8 mouse cellular contexts compared by ENCODE assay signal in the genomic region with DNA sequence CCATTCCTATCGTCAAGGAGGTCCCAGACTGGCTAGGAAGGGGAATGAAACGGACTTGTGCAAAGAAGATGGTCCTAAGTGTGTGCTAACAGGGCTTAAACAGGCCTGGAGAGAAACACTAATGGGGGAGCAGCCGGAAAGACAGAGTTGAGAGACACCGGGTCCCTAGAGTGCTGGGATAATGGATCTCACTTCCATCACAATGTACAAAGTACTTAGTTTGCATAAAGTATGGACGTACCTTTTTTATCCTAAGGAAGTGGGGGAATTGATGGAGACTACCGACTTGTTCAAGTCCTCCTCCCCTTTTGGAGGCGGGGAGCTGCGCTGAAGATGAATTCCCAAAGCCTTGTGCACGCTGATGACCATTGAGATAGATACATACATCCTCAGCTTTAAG. TPM values are rescaled to one million over a fixed set of nuclear protein-coding genes. Genes with fewer than 3 reads are reported as not detected.
DNase-seq lines count a peak whose midpoint lies in the region; ATAC-seq and TF ChIP-seq lines count a peak whose summit lies in the region.
"Had no signal": no experiment of that assay in that cellular context is flagged by ENCODE, and none has a peak within 500 bp of the region (broad histone marks: within the 10 kb centered on the region; RNA-seq: fewer than 3 reads in every experiment).

No protein-coding gene starts in this region.

- TF ChIP-seq CTCF in liver, adult 2 months (IDR thresholded peaks at IDR 0.05; ENCODE audit: low read depth, low read length): no peak
- TF ChIP-seq CTCF in small intestine, adult 2 months (IDR thresholded peaks at IDR 0.05; ENCODE audit: extremely low read depth, insufficient read length, insufficient replicate concordance, low read depth, low read length): no peak

- H3K27me3 ChIP-seq in liver, adult 2 months (ENCODE audit: control insufficient read depth, insufficient read depth, low read length): no peaks in the 10 kb centered on the region
- H3K27me3 ChIP-seq in forebrain, embryonic 12.5 days: peaks cover 48% of the 10 kb centered on the region
- H3K27me3 ChIP-seq in limb, embryonic 10.5 days (ENCODE audit: low read depth, poor library complexity, severe bottlenecking): peaks cover 67% of the 10 kb centered on the region
- H3K27me3 ChIP-seq in small intestine, adult 2 months (ENCODE audit: control insufficient read depth, insufficient read depth, low read length): no peaks in the 10 kb centered on the region

- WGBS in liver, adult 2 months: 72% methylated on average over 9 of the region's 9 CpGs
- 15% methylated on average over 9 of the region's 9 CpGs for whole genome bisulfite sequencing in forebrain, embryonic 12.5 days
- WGBS in limb, embryonic 10.5 days: 17% methylated on average over 9 of the region's 9 CpGs
- WGBS in small intestine, adult 2 months: 70% methylated on average over 9 of the region's 9 CpGs

- 0 out of 2 replicates have a peak overlapping the region, but pooled peaks have one; percentile 65 for H3K27ac ChIP-seq in liver, adult 2 months (replicated peaks; ENCODE audit: insufficient read depth, low read depth, low read length)
- H3K27ac ChIP-seq in forebrain, embryonic 12.5 days: no peak overlapping the region
- H3K27ac ChIP-seq in limb, embryonic 10.5 days: no peak overlapping the region
- peak overlapping the region; percentile 88 for H3K27ac ChIP-seq in small intestine, adult 2 months (ENCODE audit: insufficient read depth, low read depth, low read length)

- no peaks in the 10 kb centered on the region for H3K36me3 ChIP-seq in liver, adult 2 months (ENCODE audit: control insufficient read depth, insufficient read depth, low read length)
- H3K36me3 ChIP-seq in forebrain, embryonic 12.5 days (replicated peaks): no peaks in the 10 kb centered on the region
- no peaks in the 10 kb centered on the region for H3K36me3 ChIP-seq in limb, embryonic 10.5 days
- no peaks in the 10 kb centered on the region for H3K36me3 ChIP-seq in small intestine, adult 2 months (ENCODE audit: control insufficient read depth, insufficient read depth, low read length)

- H3K4me3 ChIP-seq in liver, adult 2 months (ENCODE audit: insufficient read depth, low read depth, low read length): peak overlapping the region; percentile 88; the same call in 1 of the 2 replicates
- H3K4me3 ChIP-seq in forebrain, embryonic 12.5 days (replicated peaks): peak overlapping the region; percentile 69
- H3K4me3 ChIP-seq in limb, embryonic 10.5 days: peak overlapping the region; percentile 72
- peak overlapping the region; percentile 47 for H3K4me3 ChIP-seq in small intestine, adult 2 months (ENCODE audit: low read depth, low read length)

- peak overlapping the region; percentile 90 for H3K4me2 ChIP-seq in forebrain, embryonic 12.5 days

- DNase-seq in liver, adult 2 months (ENCODE audit: extremely low read depth, low read depth, low spot score): no peak
- DNase-seq in liver: no peak
- no peak for DNase-seq in limb, embryonic 10.5 days (ENCODE audit: low spot score)
- DNase-seq in thymus, postnatal 0 days (ENCODE audit: low spot score): no peak
- no peak for DNase-seq in ovary, postnatal 10 days (ENCODE audit: low spot score)

- TF ChIP-seq POLR2A in liver, adult 2 months (IDR thresholded peaks at IDR 0.05; ENCODE audit: extremely low read depth, insufficient read depth, low read length): no peak
- TF ChIP-seq POLR2A in small intestine, adult 2 months (IDR thresholded peaks at IDR 0.05; ENCODE audit: low read depth, low read length): no peak

- no peaks in the 10 kb centered on the region for H3K9me3 ChIP-seq in forebrain, embryonic 12.5 days
- H3K9me3 ChIP-seq in limb, embryonic 10.5 days (replicated peaks): no peaks in the 10 kb centered on the region

- peak overlapping the region; percentile 2; the same call in 1 of the 2 replicates for H3K9ac ChIP-seq in liver, adult 2 months (ENCODE audit: low read depth, low read length)
- H3K9ac ChIP-seq in forebrain, embryonic 12.5 days: peak overlapping the region; percentile 70; the same call in 1 of the 2 replicates

- no peak for ATAC-seq in forebrain, embryonic 12.5 days (ENCODE audit: low FRiP score)

- no peaks in the 10 kb centered on the region for H3K79me2 ChIP-seq in liver, adult 2 months (ENCODE audit: control insufficient read depth, insufficient read depth, low read length)

- peaks cover 4% of the 10 kb centered on the region; the same call in 1 of the 2 replicates for H3K4me1 ChIP-seq in liver, adult 2 months (ENCODE audit: control insufficient read depth, insufficient read depth, low read length)
- peaks cover 20% of the 10 kb centered on the region for H3K4me1 ChIP-seq in forebrain, embryonic 12.5 days
- H3K4me1 ChIP-seq in limb, embryonic 10.5 days: peaks cover 36% of the 10 kb centered on the region
- peaks cover 37% of the 10 kb centered on the region for H3K4me1 ChIP-seq in small intestine, adult 2 months (ENCODE audit: control insufficient read depth, insufficient read depth, insufficient read length, low read length)

RNA-seq across cellular contexts. Expression of gene 6030445D17Rik, which starts 1.4 kb away (rescaled TPM):
- 0.07 and 0.18 TPM in 2 replicates for total RNA-seq in liver, adult 2 months (2014; rRNA removed)
- polyA plus RNA-seq in liver, adult 2 months (2012; rRNA removed): 0.11 and 0.15 TPM in 2 replicates
- polyA plus RNA-seq in forebrain, embryonic 12.5 days (2016; fragmentation: Nextera tagmentation; extraction: Ambion mirVana): 0.18 TPM in 1 of 2 replicates, not detected in the other
- polyA plus RNA-seq in limb, embryonic 10.5 days (2016; fragmentation: Nextera tagmentation; extraction: Ambion mirVana): 0.11 and 0.16 TPM in 2 replicates
- polyA plus RNA-seq in small intestine, adult 2 months (2012; rRNA removed): 0.24 and 1.1 TPM in 2 replicates
- polyA plus RNA-seq in thymus, postnatal 0 days (2015; fragmentation: Nextera tagmentation; extraction: Ambion mirVana): 0.16 and 0.21 TPM in 2 replicates

RNA-seq across cellular contexts. Expression of gene Luzp1, which starts 6.1 kb away (rescaled TPM):
- total RNA-seq in liver, adult 2 months (2014; rRNA removed): 6.8 and 8.1 TPM in 2 replicates
- 2.5 and 3.3 TPM in 2 replicates for polyA plus RNA-seq in liver, adult 2 months (2012; rRNA removed)
- polyA plus RNA-seq in forebrain, embryonic 12.5 days (2016; fragmentation: Nextera tagmentation; extraction: Ambion mirVana): 83.6 and 101 TPM in 2 replicates
- 151 and 152 TPM in 2 replicates for polyA plus RNA-seq in limb, embryonic 10.5 days (2016; fragmentation: Nextera tagmentation; extraction: Ambion mirVana)
- polyA plus RNA-seq in small intestine, adult 2 months (2012; rRNA removed): 6.6 and 18.0 TPM in 2 replicates
- polyA plus RNA-seq in thymus, postnatal 0 days (2015; fragmentation: Nextera tagmentation; extraction: Ambion mirVana): 34.0 and 36.0 TPM in 2 replicates

RNA-seq across cellular contexts. Expression of gene Htr1d, which starts 40.1 kb away (rescaled TPM):
- not detected in 2 replicates for total RNA-seq in liver, adult 2 months (2014; rRNA removed)
- polyA plus RNA-seq in liver, adult 2 months (2012; rRNA removed): 0.82 TPM in 1 of 2 replicates, not detected in the other
- 0.23 and 0.59 TPM in 2 replicates for polyA plus RNA-seq in forebrain, embryonic 12.5 days (2016; fragmentation: Nextera tagmentation; extraction: Ambion mirVana)
- polyA plus RNA-seq in limb, embryonic 10.5 days (2016; fragmentation: Nextera tagmentation; extraction: Ambion mirVana): 0.30 TPM in 1 of 2 replicates, not detected in the other
- polyA plus RNA-seq in small intestine, adult 2 months (2012; rRNA removed): 0.05 and 0.23 TPM in 2 replicates
- polyA plus RNA-seq in thymus, postnatal 0 days (2015; fragmentation: Nextera tagmentation; extraction: Ambion mirVana): not detected in 2 replicates
- total RNA-seq: hematopoietic stem cell, adult 5-6 weeks had no signal

Comparison
In these comparisons a context has a peak if more than half of its experiments do, and no peak if none do; other contexts are left out.
1. H3K27ac ChIP-seq: peak in liver, adult 2 months (single experiment) and small intestine, adult 2 months (single experiment); none in forebrain, embryonic 12.5 days (single experiment) and limb, embryonic 10.5 days (single experiment).
2. Peak in every context shown above with its lines, with median percentiles within 50 percentile points of each other: H3K4me3 ChIP-seq.